Comparison of ENCODE assay signal across 8 mouse cellular contexts in genomic region chr14:55618486-55619195, GRCm38 (mm10). TPM values are rescaled to one million over a fixed set of nuclear protein-coding genes. Genes with fewer than 3 reads are reported as not detected.
DNase-seq lines count a peak whose midpoint lies in the region; ATAC-seq and TF ChIP-seq lines count a peak whose summit lies in the region.

No protein-coding gene starts in this region.

- peak overlapping the region; percentile 50 for H3K9ac ChIP-seq in liver, postnatal 0 days (replicated peaks)

- 0 out of 2 replicates have a peak overlapping the region, but pooled peaks have one; percentile 16 for H3K27ac ChIP-seq in kidney, adult 2 months (ENCODE audit: insufficient read depth, low read depth, low read length)
- H3K27ac ChIP-seq in bone marrow, adult 2 months (ENCODE audit: control insufficient read depth, insufficient read depth, low read depth, low read length, poor library complexity): peak overlapping the region; percentile 20
- H3K27ac ChIP-seq in liver, postnatal 0 days (ENCODE audit: low read depth): 0 out of 2 replicates have a peak overlapping the region, but pooled peaks have one; percentile 22

- H3K27me3 ChIP-seq in kidney, adult 2 months (replicated peaks; ENCODE audit: control insufficient read depth, insufficient read depth, low read length): no peaks in the 10 kb centered on the region
- peaks cover 8% of the 10 kb centered on the region; the same call in 1 of the 2 replicates for H3K27me3 ChIP-seq in liver, postnatal 0 days (ENCODE audit: insufficient read depth, low read length)

- peak; percentile 77 for TF ChIP-seq EP300 in liver, postnatal 0 days (IDR thresholded peaks at IDR 0.05; ENCODE audit: low read depth)

- no peak for TF ChIP-seq POLR2A in kidney, adult 2 months (IDR thresholded peaks at IDR 0.05; ENCODE audit: low read depth, low read length)
- TF ChIP-seq POLR2A in bone marrow, adult 2 months (IDR thresholded peaks at IDR 0.05; ENCODE audit: borderline replicate concordance, control insufficient read depth, low read depth, low read length): no peak

- peak overlapping the region; percentile 34; the same call in 1 of the 2 replicates for H3K4me3 ChIP-seq in kidney, adult 2 months (ENCODE audit: insufficient read depth, low read depth, low read length)
- H3K4me3 ChIP-seq in bone marrow, adult 2 months (replicated peaks; ENCODE audit: control insufficient read depth, low read depth, low read length): peak overlapping the region; percentile 61
- H3K4me3 ChIP-seq in liver, postnatal 0 days (ENCODE audit: low read depth, low read length): peak overlapping the region; percentile 39

- H3K4me2 ChIP-seq in liver, postnatal 0 days (ENCODE audit: low read depth, low read length): peak overlapping the region; percentile 72

- ATAC-seq in granulocyte monocyte progenitor cell, adult 5-6 weeks (replicated peaks; ENCODE audit: poor library complexity, severe bottlenecking): peak; percentile 33
- peak; percentile 32 for ATAC-seq in liver, postnatal 0 days
- ATAC-seq in monocyte, adult 5-6 weeks (replicated peaks; ENCODE audit: insufficient number of reproducible peaks, low FRiP score, low TSS enrichment, poor library complexity, severe bottlenecking): no peak

- H3K36me3 ChIP-seq in kidney, adult 2 months (ENCODE audit: control insufficient read depth, insufficient read depth, low read length): no peaks in the 10 kb centered on the region
- no peaks in the 10 kb centered on the region; the same call in 1 of the 2 replicates for H3K36me3 ChIP-seq in liver, postnatal 0 days (replicated peaks; ENCODE audit: insufficient read depth, low read length)

- 39% methylated on average over 22 of the region's 22 CpGs for WGBS in kidney, adult 2 months
- WGBS in bone marrow, adult 2 months: 14% methylated on average over 22 of the region's 22 CpGs
- 26% methylated on average over 22 of the region's 22 CpGs for WGBS in liver, postnatal 0 days (ENCODE audit: insufficient replicate concordance)

- no peak for DNase-seq in kidney, adult 2 months
- no peak for DNase-seq in kidney, adult 9 months
- DNase-seq in liver, postnatal 0 days: peak; percentile 45
- DNase-seq in MN1 (ENCODE audit: low spot score): no peak
- DNase-seq in adrenal gland, postnatal 25 days: no peak

- peaks cover 1% of the 10 kb centered on the region; the same call in 1 of the 2 replicates for H3K4me1 ChIP-seq in kidney, adult 2 months (ENCODE audit: control insufficient read depth, insufficient read depth, low read length)
- H3K4me1 ChIP-seq in bone marrow, adult 2 months (ENCODE audit: control insufficient read depth, insufficient read depth, low read length): no peaks in the 10 kb centered on the region; the same call in 1 of the 2 replicates
- peaks cover 21% of the 10 kb centered on the region for H3K4me1 ChIP-seq in liver, postnatal 0 days (ENCODE audit: insufficient read depth)

- TF ChIP-seq CTCF in kidney, adult 2 months (conservative IDR thresholded peaks at IDR 0.05; ENCODE audit: insufficient read depth, insufficient read length, low read depth, low read length): no peak
- no peak for TF ChIP-seq CTCF in bone marrow, adult 2 months (IDR thresholded peaks at IDR 0.05; ENCODE audit: control insufficient read depth, insufficient read depth, low read length)
- TF ChIP-seq CTCF in liver, postnatal 0 days (IDR thresholded peaks at IDR 0.05; ENCODE audit: low read depth): no peak

- no peaks in the 10 kb centered on the region for H3K9me3 ChIP-seq in liver, postnatal 0 days (ENCODE audit: low read length)

RNA-seq across cellular contexts. Expression of gene Rec8, which starts 0.8 kb away (rescaled TPM):
- polyA plus RNA-seq in kidney, adult 2 months (2012; rRNA removed): 11.4 and 13.3 TPM in 2 replicates
- 13.2 and 28.5 TPM in 2 replicates for polyA plus RNA-seq in bone marrow, adult 2 months (2011; ENCODE audit: insufficient read depth, insufficient read length, low replicate concordance, missing spikeins)
- 1.0 TPM in 1 of 2 replicates, not detected in the other for total RNA-seq in granulocyte monocyte progenitor cell, adult 5-6 weeks (2014; fragmentation: Nextera tagmentation)
- 0.26 TPM in 1 of 2 replicates, not detected in the other for total RNA-seq in granulocyte monocyte progenitor cell, adult 5-6 weeks (2017)
- polyA plus RNA-seq in liver, postnatal 0 days (2015; fragmentation: Nextera tagmentation; extraction: Ambion mirVana): 1.5 and 2.2 TPM in 2 replicates
- total RNA-seq in monocyte, adult 5-6 weeks (2017): 3.1 to 4.4 TPM (median 3.4 TPM) in 3 replicates
- 13.6 TPM in 2 replicates for total RNA-seq in adrenal gland, postnatal 25 days (2021)

RNA-seq across cellular contexts. Expression of gene Irf9, which starts 15.3 kb away (rescaled TPM):
- 36.9 and 39.9 TPM in 2 replicates for polyA plus RNA-seq in kidney, adult 2 months (2012; rRNA removed)
- 60.8 and 84.3 TPM in 2 replicates for polyA plus RNA-seq in bone marrow, adult 2 months (2011; ENCODE audit: insufficient read depth, insufficient read length, low replicate concordance, missing spikeins)
- 23.4 and 31.2 TPM in 2 replicates for total RNA-seq in granulocyte monocyte progenitor cell, adult 5-6 weeks (2014; fragmentation: Nextera tagmentation)
- total RNA-seq in granulocyte monocyte progenitor cell, adult 5-6 weeks (2017): 21.9 and 27.4 TPM in 2 replicates
- polyA plus RNA-seq in liver, postnatal 0 days (2015; fragmentation: Nextera tagmentation; extraction: Ambion mirVana): 18.6 and 19.4 TPM in 2 replicates
- total RNA-seq in monocyte, adult 5-6 weeks (2017): 76.6 to 92.0 TPM (median 77.4 TPM) in 3 replicates
- 24.2 and 24.8 TPM in 2 replicates for total RNA-seq in adrenal gland, postnatal 25 days (2021)

RNA-seq across cellular contexts. Expression of gene Ipo4, which starts 17.1 kb away (rescaled TPM):
- 69.7 and 84.9 TPM in 2 replicates for polyA plus RNA-seq in kidney, adult 2 months (2012; rRNA removed)
- 24.9 and 49.5 TPM in 2 replicates for polyA plus RNA-seq in bone marrow, adult 2 months (2011; ENCODE audit: insufficient read depth, insufficient read length, low replicate concordance, missing spikeins)
- total RNA-seq in granulocyte monocyte progenitor cell, adult 5-6 weeks (2014; fragmentation: Nextera tagmentation): 47.3 and 49.7 TPM in 2 replicates
- 14.3 and 25.5 TPM in 2 replicates for total RNA-seq in granulocyte monocyte progenitor cell, adult 5-6 weeks (2017)
- 14.7 and 16.6 TPM in 2 replicates for polyA plus RNA-seq in liver, postnatal 0 days (2015; fragmentation: Nextera tagmentation; extraction: Ambion mirVana)
- total RNA-seq in monocyte, adult 5-6 weeks (2017): 3.7 to 13.4 TPM (median 11.8 TPM) in 3 replicates
- total RNA-seq in adrenal gland, postnatal 25 days (2021): 100 and 141 TPM in 2 replicates

RNA-seq across cellular contexts. Expression of gene Gm49378, which starts 19.1 kb away (rescaled TPM):
- 3.2 and 4.0 TPM in 2 replicates for polyA plus RNA-seq in kidney, adult 2 months (2012; rRNA removed)
- polyA plus RNA-seq in bone marrow, adult 2 months (2011; ENCODE audit: insufficient read depth, insufficient read length, low replicate concordance, missing spikeins): 2.0 and 5.8 TPM in 2 replicates
- 8.5 and 9.1 TPM in 2 replicates for total RNA-seq in granulocyte monocyte progenitor cell, adult 5-6 weeks (2014; fragmentation: Nextera tagmentation)
- 3.5 and 4.0 TPM in 2 replicates for total RNA-seq in granulocyte monocyte progenitor cell, adult 5-6 weeks (2017)
- 0.99 and 1.6 TPM in 2 replicates for polyA plus RNA-seq in liver, postnatal 0 days (2015; fragmentation: Nextera tagmentation; extraction: Ambion mirVana)
- total RNA-seq in monocyte, adult 5-6 weeks (2017): 1.9 to 2.0 TPM in 2 of 3 replicates, not detected in the other
- 2.4 and 2.5 TPM in 2 replicates for total RNA-seq in adrenal gland, postnatal 25 days (2021)

RNA-seq across cellular contexts. Expression of gene Tm9sf1, which starts 25.0 kb away (rescaled TPM):
- 109 and 110 TPM in 2 replicates for polyA plus RNA-seq in kidney, adult 2 months (2012; rRNA removed)
- 37.9 and 46.7 TPM in 2 replicates for polyA plus RNA-seq in bone marrow, adult 2 months (2011; ENCODE audit: insufficient read depth, insufficient read length, low replicate concordance, missing spikeins)
- total RNA-seq in granulocyte monocyte progenitor cell, adult 5-6 weeks (2014; fragmentation: Nextera tagmentation): 35.0 and 59.0 TPM in 2 replicates
- total RNA-seq in granulocyte monocyte progenitor cell, adult 5-6 weeks (2017): 48.6 and 52.9 TPM in 2 replicates
- 39.3 and 42.8 TPM in 2 replicates for polyA plus RNA-seq in liver, postnatal 0 days (2015; fragmentation: Nextera tagmentation; extraction: Ambion mirVana)
- total RNA-seq in monocyte, adult 5-6 weeks (2017): 49.4 to 58.5 TPM (median 55.5 TPM) in 3 replicates
- 81.1 and 98.6 TPM in 2 replicates for total RNA-seq in adrenal gland, postnatal 25 days (2021)
